Mouse (Mus musculus): Measurements from ENCODE around the gene Ube3b.
A peak's percentile ranks its signal among the peaks of the same experiment; 100 is the strongest.

DNA sequence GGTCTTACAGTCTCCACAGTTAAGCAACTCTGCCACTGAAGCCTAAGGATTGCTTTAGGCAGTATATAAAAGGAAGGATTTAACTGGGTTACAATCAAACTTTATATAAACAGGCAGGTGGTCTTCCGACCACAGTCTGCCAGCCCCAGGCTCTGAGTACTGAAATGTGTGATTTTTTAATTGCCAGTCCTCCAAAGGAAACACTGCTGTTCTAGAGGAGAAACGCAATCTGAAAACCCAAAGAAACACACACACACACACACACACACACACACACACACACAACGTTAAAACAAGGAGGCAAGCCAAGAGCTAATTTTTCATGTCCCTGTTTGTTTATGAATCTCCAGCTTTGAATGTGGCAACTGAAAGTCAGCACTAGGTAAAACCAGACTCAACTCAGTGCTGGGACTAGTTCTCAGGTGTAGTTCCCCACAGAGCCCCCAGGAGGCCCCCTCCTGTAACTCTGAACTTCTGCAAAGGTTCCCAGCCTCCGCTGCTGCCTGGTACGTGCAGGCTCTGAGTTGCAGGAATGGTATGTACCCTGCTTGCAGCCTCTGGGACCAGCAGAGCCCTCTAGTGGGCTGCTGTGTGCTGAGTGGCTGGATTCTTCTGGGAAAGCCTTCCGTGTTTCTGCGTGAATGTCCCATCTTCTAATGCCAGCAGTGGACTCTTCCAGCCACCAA, 24.0 kb upstream of the Ube3b start:
- TF ChIP-seq CTCF (conservative IDR thresholded peaks at IDR 0.05; ENCODE audit: low read length) (peak; percentile 72), POU5F1 (IDR thresholded peaks at IDR 0.05; ENCODE audit: borderline replicate concordance, low read length) (no peak)
